Mouse (Mus musculus) left cerebral cortex, adult 2 months (tissue): ENCODE measurements around the gene Hoxb1. TPM values are rescaled to one million over a fixed set of nuclear protein-coding genes. Genes with fewer than 3 reads are reported as not detected.

Source experiments
- DNase-seq, 2 experiments: peaks; one replicate each; pipeline ENCODE4 v3.0.0; 2021 to 2022; ENCODE audit warnings: low spot score in 2 of 2, mixed read lengths in 1 of 2; ENCODE audit errors: extremely low spot score in 1 of 2
- H3K27ac ChIP-seq: fragments of 200-600 bp; 2 replicates; pipeline ENCODE4 v1.8.1; 2022
- H3K4me3 ChIP-seq: fragments of 200-600 bp; 2 replicates; pipeline ENCODE4 v1.8.1; 2022
- CTCF ChIP-seq: fragments of 200-600 bp; IDR thresholded peaks from 2 replicates; pipeline ENCODE4 v1.8.1; 2022; ENCODE audit warnings: antibody characterized with exemption, mild to moderate bottlenecking, moderate library complexity
- intact Hi-C: fragments of 180-260 bp; cut with DNase I; formaldehyde crosslinking; loops from one replicate; pipeline ENCODE4 v1.15.1; 2025
- total RNA-seq, 2 experiments: library from RNA; stranded (reverse); gene quantifications; 2 replicates each; pipeline ENCODE4 v1.2.3; 2021

The Hoxb1 gene
- total RNA-seq, 2 experiments from 2014 or later, result not detected

DNA sequence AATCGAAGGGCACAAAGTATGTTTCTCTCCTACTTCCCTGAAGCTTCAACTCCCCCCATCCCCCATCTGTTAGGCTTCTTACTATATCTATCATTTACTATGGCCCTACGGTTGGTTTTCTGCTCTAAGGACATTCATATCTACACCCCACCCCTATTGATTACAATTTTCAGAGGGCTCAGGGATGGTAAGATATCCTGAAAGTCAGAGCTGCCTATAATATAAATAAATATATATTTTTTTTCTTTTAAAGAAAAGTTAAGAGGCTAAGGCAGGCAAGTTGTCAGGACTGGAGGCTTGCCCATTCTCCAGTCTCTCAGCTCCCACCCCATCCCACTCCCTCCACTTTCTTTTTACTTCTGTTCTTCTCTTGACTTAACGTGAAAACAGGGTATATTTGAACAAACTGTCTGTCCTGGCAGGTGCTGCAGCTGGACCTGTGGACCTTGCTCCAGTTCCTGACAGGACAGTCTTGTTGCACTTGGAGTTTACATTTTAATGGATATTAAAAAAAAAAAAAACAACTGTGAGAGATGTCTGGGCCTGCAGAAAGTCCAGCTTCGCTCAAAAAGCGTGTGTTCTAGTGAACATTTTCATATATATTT is 18.5 kb upstream of the Hoxb1 start:
- TF ChIP-seq CTCF, result no peak
- DNase-seq, result no peak
- H3K27ac ChIP-seq, result no peak overlapping the region
- H3K4me3 ChIP-seq, result no peak overlapping the region
- intact Hi-C loops, result no loop called here

DNA sequence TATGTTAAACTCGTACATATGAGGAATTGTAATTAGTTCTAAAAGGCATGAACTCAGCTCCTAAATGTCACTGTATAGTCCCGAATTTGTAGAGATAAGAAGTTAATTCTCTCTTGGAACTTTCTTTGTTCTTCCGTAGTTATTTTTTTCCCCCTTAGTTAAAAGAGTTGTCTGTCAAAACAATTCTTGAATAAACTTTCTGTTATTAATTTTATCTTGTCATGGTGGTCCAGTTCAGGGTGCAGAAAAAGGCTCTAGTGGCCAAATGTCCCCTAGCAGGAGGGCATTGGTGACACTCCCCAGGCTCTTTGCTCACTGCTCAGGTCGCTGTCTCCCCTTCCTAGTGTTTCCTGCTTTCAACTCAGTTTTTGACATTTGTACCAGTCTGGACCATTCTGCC is 17.8 kb upstream of the Hoxb1 start:
- Histone ChIP-seq H3K4me3 (no peak overlapping the region), H3K27ac (no peak overlapping the region)
- DNase-seq, result no peak
- intact Hi-C loops, result no loop called here
- TF ChIP-seq CTCF, result no peak

DNA sequence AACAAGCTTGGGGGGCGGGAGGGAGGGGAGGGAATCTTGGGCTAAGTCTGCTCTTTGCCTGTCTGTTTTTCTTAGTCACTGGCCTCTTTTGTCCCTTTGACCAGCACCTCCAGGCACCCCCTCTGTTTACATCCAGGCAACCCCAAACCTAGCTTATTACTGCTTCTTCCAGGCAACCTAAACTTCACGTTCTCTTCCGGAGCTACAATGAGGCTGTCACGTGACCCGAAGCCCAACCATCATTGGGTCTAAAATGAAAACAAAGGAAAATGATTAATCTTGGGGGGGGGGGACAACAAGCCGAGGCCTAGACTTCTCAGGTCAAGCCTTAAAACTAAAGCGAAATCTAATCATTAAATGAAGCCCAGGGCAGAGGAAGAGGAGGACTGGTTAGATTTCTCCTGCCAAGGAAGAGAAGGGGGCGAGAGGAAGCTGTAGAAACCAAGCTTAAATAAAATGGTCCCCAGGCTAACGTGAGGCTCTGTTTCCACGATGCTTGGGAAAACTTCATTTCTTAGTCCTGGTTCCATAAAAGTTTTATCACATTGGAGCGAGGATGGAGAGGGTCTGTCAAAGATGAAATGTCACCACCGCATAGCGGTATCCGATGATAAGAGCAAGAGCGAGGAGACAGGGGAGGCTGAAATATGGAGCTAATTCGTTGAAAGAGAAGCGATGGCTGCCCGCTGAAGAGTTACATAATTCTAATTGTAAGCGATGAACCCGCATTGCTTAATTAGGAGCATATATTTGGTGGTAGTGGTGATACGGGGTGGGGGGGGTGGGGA is 17.2 kb upstream of the Hoxb1 start:
- TF ChIP-seq CTCF, result no peak
- no peak for DNase-seq
- H3K27ac ChIP-seq, result no peak overlapping the region
- H3K4me3 ChIP-seq, result no peak overlapping the region
- intact Hi-C loops, result no loop called here

DNA sequence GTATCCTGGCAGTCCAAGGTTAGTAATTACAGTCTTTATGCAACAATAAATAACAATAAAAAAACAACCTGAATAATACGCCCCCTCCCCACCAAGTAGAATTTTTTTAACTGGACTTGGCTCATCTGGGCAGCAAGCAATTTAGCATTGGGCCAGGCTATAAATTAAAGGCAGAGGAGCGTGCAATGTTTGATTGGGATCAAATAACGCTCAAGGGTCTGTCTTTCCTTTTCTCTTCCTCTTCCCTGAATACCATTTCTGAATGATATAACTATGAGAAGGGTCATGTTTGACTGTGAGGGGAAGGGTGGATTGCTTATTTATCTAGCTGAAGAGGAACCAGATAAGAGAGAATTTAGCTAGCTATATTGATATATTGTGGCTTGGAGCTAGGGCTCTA is 16.6 kb upstream of the Hoxb1 start:
- H3K27ac ChIP-seq, result no peak overlapping the region
- no peak for TF ChIP-seq CTCF
- no peak overlapping the region for H3K4me3 ChIP-seq
- no peak for DNase-seq
- intact Hi-C loops, result no loop called here

DNA sequence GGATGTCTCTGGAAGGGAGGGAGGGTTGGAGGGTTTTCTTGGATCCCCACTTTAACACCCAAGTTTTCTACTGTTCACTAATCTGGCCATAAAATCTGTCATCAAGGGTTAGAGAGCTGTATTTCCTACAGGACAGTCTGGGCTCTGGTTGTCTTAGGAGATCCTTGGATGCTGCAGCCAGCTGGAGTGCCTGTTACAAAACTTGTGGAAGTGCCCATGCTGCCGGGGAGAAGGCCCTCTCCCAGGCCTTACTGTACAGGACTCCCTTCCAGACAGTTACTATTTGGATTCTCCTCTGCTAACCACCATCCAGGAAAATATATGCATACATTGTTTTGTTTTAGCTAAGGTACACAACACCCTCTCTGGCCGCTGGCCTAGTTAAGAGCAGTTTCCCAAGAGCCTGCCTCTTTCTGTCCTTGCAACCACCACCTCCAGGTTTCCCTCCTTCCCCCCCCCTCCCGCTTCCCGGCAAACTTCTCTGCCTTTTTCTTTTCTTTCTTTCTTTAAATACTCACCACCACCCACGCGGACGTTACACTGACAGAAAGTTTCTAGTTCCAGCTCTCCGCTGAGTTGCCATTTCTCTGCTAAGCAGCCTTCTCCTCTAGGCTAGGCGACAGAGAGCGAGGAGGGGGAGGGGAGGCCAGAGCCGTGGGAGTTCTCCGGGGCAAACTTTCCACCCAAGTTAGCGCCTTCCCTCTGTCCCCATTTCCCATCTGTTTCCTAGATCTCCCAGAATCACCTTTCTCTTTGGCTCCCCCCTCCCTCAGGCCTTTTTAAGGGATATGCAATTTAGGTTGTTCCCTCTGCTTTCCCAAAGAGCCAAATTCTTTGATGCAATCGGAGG is 15.8 kb upstream of the Hoxb1 start:
- Histone ChIP-seq H3K27ac (no peak overlapping the region), H3K4me3 (no peak overlapping the region)
- no peak for TF ChIP-seq CTCF
- intact Hi-C loops, result loop anchor here (5.0 kb wide), 2 partner anchors 32 to 337 kb away; partner anchors contain the start of gene Hoxb4
- DNase-seq, result no peak

DNA sequence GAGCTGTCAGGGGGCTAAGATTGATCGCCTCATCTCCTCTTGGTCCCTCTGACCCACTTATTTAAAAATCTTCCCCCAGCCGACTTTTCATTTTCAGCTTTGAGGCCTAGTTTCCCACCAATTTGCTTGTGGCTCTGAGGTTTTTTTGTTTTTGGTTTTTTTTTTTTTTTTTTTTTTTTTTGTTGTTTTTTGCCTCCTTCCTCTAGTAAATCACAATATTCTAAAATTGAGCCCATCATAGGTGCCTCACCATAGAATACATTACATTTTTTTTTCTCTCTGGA is 15.3 kb upstream of the Hoxb1 start, which contains the start of gene Hoxb2:
TSS of gene Hoxb2 (plus strand) at position 185 of the 284 bp plus-strand sequence.
- intact Hi-C loops, result loop anchor here (5.0 kb wide), 2 partner anchors 33 to 338 kb away; partner anchors contain the start of gene Hoxb4
- Histone ChIP-seq H3K4me3 (no peak within 1 kb of the TSS), H3K27ac (no peak within 1 kb of the TSS)
- no peak for DNase-seq
- TF ChIP-seq CTCF, result no peak

DNA sequence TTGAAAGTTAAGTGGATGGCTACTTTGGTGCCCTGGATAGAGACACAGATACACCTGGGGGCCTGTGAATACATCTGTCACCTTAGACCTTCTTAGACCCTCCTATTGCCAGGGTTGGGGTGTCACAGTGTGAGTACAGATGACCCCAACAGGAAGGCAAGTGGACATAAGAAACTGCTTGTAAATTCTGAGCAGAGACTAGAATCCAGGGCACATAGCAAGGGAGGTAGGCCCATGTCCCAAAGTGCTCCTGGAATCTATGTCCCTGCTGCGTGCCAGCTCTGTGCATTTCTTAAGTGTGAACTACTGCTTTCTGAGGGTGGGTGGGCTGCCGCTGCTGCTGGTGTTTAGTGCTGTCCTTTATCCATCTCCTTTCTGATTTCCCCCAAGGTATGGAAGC is 14.8 kb upstream of the Hoxb1 start:
- H3K27ac ChIP-seq, result no peak overlapping the region
- DNase-seq, result no peak
- H3K4me3 ChIP-seq, result no peak overlapping the region
- TF ChIP-seq CTCF, result no peak
- intact Hi-C loops, result loop anchor here (5.0 kb wide), 2 partner anchors 33 to 338 kb away; partner anchors contain the start of gene Hoxb4

DNA sequence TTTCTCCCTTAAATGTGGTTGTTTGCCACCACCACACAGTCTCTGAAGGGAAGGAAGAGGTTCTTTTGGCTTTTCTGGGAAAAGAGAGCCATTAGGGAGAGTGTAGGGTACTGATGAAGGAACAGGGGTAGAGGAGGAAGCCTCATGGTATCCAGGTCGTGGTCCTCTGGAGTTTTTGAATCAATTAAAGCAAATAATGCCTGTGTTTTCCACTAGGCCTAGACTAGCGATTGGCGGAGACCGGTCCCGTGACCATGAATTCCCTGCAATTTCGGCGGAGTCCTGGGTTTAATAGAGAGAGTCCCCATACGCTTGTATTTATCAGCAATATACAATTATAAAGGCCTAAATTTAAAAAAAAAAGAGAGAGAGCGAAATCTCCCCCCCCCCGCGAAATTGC is 14.2 kb upstream of the Hoxb1 start:
- no peak for TF ChIP-seq CTCF
- no peak overlapping the region for H3K27ac ChIP-seq
- DNase-seq, result no peak
- intact Hi-C loops, result loop anchor here (5.0 kb wide), 2 partner anchors 34 to 339 kb away; partner anchors contain the start of gene Hoxb4
- no peak overlapping the region for H3K4me3 ChIP-seq

DNA sequence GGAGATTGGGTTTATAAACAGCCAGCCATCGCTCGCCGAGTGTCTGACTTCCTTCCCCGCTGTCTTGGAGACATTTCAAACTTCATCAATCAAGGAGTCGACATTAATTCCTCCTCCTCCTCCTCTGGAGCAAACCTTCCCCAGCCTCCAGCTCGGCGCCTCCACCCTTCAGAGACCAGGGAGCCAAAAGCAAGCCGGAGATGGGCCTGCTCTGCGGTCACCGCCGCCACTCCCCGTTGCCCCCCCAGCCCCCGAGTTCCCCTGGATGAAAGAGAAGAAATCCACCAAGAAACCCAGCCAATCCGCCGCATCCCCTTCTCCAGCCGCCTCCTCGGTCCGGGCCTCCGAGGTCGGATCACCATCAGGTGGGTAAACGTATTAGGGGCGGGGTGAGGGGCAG is 13.7 kb upstream of the Hoxb1 start:
- no peak for DNase-seq
- TF ChIP-seq CTCF, result no peak
- H3K4me3 ChIP-seq, result no peak overlapping the region
- intact Hi-C loops, result loop anchor here (5.0 kb wide), 2 partner anchors 35 to 340 kb away; partner anchors contain the start of gene Hoxb4
- no peak overlapping the region for H3K27ac ChIP-seq

DNA sequence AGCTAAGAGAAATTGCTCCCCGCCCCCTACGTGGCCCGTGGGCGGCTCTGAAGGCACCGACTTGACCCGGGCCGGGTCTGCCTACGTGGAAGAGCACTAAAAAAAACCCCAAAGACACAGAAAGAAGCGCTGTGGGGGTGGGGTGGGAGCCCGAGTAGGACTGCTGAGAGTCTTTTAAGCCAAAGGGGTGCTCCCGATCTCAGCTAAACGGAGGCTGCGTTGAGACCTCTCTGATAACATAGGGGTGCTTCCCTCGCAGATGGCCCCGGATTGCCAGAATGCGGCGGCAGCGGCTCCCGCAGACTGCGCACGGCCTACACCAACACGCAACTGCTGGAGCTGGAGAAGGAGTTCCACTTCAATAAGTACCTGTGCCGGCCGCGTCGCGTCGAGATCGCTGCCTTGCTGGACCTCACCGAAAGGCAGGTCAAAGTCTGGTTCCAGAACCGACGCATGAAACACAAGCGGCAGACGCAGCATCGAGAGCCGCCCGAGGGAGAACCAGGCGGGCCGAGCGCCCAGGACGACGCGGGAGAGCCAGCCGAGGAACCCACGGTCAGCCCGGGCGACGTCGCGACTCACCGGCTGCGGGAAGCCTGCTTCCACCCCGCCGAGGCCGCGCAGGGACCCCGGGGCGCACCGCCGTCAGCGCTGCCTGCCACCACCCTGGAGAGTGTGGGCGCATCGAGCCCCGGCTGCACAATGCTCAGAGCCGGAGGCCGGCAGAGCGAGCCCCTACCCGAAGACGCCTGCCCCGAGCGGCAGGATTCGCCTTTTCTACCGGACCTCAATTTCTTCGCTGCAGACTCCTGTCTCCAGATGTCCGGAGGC is 12.6 kb upstream of the Hoxb1 start:
- Histone ChIP-seq H3K4me3 (no peak overlapping the region), H3K27ac (no peak overlapping the region)
- no peak for TF ChIP-seq CTCF
- no peak for DNase-seq
- intact Hi-C loops, result loop anchor here (5.0 kb wide), 2 partner anchors 36 to 341 kb away; partner anchors contain the start of gene Hoxb4

DNA sequence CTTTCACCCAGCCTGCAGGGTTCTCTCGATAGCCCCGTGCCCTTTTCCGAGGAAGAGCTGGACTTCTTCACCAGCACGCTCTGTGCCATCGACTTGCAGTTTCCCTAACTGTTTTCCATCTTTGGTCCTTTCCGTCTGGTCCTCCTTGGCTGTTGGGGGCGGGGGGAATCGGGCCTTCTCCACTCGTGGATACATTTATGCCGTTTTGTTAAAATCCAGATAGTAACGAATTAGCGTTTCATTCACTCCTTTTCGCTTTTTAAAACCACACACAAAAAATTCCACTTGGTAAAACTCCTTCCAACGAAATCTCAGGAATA is 12.1 kb upstream of the Hoxb1 start:
- DNase-seq, result no peak
- intact Hi-C loops, result loop anchor here (5.0 kb wide), 2 partner anchors 36 to 341 kb away; partner anchors contain the start of gene Hoxb4
- TF ChIP-seq CTCF, result no peak
- Histone ChIP-seq H3K27ac (no peak overlapping the region), H3K4me3 (no peak overlapping the region)
